Mouse (Mus musculus): ENCODE data around the gene Nhsl2.
"Not testable (repeated sequence)": the region's sequence is repeated elsewhere in the genome, so short reads cannot be mapped to it uniquely, and the experiment has no call there.

The Nhsl2 gene

DNA sequence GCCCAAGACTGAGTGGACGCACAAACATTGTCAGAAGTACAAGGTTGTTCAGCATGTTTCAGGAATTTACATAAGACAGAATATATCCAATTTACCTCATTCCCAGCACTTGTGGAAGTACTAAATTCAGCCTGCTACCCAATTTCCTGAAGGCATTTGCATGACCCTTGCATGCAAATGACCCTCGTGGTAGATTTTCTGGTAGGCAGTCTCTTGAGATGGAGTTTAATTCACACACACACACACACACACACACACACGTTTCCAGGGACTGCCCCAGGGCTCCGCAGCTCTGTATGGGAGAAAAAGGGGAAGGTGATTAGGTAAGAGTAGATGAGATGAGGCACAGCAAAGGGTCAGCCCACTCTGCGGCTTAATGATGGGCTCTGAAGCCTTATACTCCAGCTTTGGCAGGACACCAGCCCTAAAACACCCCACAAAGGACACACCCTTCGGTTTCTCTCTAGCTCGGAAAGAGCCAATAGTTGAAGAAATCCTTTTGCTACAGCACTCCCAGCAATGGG lies 245.3 kb downstream of the Nhsl2 start:
- no peak for DNase-seq

DNA sequence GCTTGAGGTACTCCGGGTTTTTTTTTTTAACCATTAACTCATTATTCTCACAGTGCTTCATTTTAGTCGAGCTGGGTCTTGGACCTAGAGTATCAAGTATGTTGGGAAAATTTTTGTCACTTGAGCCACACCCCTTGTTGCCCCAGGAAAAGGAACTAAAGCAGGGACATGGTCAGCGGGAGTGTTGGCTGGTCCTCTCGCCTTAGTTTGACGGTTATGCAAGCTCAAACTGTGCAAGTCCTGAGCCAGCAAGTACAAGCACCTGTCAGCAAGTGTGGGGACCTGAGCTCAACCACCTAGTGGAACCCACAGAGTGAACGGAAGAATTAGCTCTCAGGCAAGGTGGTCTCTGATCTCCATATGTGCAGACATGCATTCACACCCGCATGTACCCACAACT lies 252.7 kb downstream of the Nhsl2 start:
- DNase-seq = no peak

DNA sequence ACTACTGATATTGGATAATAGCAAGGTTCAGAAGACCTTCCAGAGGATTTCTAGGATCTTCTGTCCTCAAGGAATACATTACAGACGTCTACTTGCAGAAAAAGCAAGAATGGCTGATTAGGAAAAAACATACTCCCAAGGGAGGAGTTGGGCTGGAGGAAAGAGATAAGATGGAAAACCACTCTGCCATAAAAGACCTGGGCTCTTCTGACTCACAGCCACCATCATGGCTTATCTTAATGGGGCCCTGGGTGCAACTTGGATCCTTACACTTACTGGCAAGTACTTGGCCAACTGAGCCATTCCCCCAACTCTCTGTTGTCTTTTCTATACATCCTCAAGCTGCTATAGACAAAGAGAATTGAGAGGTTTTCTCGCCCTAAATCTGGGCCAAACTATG lies 254.6 kb downstream of the Nhsl2 start:
- not testable (repeated sequence) for DNase-seq

DNA sequence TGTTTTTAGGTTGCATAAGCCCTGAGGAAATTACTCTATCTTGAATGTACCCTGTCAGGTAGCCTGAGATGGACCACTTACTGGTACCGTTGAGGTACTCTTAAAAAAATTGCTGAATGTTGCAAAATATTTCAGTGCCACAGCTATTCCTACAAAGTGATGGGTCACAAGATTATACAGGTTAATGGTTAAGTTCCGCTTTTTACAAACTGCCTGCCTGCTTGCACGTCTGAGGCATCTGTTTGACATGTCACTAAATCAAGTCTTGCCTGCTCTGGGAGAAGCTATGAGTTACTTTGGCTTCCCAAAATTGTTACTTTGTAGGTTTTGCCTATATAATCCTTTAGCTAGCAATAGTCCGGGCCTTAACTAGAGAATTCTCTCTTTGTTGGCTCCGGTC lies 260.2 kb downstream of the Nhsl2 start:
- DNase-seq = not testable (repeated sequence)

DNA sequence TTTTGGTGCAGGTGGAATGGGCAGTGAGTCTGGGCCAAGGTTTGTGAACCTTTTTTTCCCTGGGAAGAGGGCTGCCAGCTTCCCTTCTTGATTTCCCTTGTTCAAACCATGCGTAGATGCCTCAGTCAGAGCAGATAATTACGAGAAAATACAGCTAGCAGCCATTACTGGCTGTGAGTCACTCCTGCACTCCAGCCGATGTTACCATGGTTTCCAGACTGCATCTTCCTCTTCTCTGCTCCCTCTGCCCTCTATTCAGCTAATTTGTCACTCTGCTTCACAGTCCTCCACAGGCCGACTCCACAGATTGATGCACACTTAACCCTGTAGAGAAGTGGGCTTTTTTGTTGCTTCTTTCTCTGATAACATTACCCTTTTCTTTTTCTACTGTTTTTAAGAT lies 266.5 kb downstream of the Nhsl2 start:
- DNase-seq = no peak

DNA sequence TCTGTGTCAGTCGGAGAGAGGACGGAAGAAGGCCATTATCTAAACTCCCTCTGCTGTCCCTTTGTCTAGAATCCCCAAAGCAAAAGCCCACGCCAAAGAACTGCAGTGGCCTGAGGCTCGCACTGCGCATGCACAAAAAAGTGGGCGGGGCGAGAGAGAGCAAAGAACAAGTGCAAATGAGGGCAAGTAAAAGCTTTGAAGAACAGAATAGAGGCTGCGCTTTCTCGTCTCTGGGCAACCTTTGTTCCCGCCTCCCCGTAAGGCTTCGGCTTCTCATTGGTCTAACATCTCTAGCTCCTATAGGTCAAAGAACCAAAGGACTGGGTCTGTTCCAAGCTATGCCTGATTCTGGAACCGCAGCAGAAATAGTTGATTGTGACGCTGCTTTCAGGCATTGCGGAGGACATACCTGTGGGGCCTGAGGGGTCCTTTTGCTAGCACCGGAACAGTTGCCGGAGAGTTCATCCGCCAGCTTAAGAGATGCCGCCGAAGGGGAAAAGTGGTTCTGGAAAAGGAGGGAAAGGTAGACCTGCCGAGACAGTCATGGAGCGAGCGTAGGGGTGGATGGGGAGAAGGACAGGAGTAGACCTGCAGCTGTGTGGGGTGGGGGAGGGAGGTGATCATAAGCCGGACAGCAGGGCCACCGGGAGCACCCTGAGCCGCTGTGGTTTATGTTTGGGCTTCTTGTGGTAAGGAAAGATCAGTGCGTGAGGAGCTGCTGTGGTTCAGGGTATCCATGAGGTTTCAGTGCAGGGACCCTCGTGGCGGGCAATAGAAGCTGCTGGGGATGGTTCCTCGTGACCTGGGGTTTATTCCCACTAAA lies 270.1 kb downstream of the Nhsl2 start, which contains the start of gene Pin4:
TSS of gene Pin4 (plus strand) at position 406 of the 823 bp plus-strand sequence.
- DNase-seq = peak; percentile 97

DNA sequence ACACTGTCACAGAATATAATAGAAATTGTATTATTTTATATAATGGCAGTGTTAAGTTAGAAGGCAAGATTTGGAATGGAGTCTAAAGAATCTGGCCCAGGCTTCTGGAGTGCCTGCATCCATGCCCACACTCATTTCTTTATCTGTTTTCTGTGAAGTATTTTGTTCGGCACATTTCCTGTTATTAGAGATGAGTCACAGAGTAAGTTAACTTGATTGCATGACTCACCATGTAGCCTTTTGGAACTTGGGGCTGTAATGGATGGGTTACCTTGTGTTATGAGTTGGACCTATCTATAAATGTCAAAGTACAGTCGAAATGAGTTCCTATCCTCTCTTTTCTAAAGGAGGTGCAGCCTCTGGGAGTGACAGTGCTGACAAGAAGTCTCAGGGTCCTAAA lies 272.1 kb downstream of the Nhsl2 start:
- no peak for DNase-seq

DNA sequence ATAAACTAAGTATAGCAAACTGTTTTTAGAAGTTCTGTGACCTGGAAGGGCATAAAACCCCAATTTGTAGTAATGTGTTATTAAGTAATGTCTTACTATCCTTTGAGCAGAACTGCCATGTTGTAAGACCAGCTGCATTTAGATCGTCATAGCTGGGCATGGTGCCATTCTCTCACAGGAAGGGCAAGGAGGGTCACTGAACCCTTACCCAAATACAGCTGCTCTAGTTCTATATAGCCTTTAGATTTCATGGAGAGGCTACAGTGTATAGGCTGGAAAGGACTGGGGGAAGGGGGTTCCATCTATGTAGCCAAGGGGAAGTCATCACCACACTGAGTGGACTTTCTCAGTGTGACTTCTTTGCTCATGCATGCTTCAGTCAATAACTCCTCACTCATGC lies 292.0 kb downstream of the Nhsl2 start:
- DNase-seq = no peak
